Mouse (Mus musculus): ENCODE measurements around the gene Dedd2.

The Dedd2 gene

DNA sequence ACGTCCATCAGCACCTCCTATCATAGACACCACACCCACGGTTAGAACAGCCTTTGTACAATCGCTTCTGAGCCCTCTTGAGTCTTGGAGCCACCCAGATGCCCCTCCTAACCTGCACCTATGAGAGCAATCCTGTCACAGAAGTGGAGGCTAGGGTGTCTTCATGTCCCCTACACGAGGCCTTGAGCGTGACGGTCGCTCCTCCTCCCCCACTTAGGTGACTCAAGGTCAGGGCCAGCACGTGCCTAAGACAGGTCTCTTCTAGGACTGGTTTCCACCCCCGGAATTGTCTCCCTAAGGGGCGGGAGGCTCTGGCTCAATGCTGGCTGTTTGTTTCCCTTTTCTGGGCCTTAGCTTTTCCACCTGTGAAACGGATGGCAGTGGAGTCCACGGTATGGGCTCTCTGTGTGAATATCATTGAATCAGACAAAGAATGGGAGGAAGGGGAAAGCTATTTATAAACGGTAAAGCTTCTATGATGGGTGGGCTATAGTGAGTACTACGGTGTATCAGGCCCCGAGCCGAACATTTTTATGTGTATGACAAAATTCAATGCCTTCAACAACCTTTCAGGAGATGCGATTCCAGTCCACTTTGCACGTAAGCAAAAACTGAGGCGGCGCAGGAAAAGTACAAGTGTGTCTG is at the start of gene Dedd2:
TSS of gene Dedd2 (minus strand) at position 159 of the 645 bp plus-strand sequence.
- 3% methylated on average over 20 of the region's 20 CpGs for WGBS

DNA sequence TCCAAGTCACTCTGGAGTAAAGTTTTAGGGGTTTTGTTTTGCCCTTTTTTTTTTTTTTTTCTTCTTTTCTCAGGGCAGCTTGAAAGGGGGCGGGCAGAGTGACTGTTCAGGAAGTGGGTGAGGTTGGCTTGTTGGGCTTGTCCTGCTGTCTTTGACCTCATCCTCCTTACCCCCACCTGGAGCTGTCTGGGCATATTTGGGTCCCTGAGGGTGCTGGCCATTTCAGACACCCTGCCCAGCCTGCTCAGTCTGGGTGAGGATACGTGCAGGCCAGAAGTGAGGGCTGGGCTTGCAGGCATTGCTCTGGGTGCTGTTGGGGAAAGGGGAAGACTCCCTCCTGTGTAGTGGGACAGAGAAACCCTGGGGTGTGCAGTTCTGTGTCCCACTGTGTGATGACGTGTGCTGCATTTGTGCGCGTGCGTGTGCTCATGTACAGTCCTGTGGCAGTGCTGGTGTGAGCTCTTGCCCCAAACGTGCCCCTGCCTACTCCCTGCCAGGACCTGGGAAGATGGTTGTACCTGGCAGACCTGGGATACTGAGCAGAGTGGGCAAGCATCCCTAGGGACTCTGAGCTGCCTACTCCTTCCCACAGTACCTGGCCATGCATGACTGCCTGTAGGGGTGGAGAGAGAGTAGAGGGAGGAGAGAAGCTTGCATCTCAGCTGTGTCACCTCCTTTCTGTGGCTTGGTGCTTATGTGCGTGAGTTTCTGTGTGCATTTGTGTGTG is 49.3 kb upstream of the Dedd2 start:
- WGBS, result 53% methylated on average over 8 of the region's 8 CpGs

DNA sequence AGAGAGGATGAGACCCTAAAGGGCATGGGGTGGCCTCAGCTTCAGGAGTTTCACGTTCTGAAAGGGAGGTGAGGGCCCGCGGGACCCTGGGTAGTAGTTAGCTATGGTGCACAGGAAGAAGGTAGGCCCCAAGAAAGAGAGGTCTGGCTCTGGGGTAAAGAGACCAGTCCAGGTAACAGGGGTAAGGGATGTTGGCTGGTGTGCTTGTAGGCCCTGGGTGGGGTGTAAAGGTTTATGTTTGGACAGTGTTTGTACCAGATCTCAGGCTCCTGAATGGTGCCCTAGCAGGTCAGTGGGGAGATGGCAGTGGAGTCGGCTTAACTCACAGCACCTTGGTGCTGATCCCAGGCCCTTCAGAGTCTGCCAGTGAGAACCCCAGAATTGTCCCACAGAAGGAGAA is 48.6 kb upstream of the Dedd2 start:
- WGBS, result 22% methylated on average over 4 of the region's 4 CpGs

GRCm38 (mm10) chr7:25268588-25268987 is 48.2 kb upstream of the Dedd2 start:
- under 1% methylated on average over 7 of the region's 7 CpGs for WGBS

DNA sequence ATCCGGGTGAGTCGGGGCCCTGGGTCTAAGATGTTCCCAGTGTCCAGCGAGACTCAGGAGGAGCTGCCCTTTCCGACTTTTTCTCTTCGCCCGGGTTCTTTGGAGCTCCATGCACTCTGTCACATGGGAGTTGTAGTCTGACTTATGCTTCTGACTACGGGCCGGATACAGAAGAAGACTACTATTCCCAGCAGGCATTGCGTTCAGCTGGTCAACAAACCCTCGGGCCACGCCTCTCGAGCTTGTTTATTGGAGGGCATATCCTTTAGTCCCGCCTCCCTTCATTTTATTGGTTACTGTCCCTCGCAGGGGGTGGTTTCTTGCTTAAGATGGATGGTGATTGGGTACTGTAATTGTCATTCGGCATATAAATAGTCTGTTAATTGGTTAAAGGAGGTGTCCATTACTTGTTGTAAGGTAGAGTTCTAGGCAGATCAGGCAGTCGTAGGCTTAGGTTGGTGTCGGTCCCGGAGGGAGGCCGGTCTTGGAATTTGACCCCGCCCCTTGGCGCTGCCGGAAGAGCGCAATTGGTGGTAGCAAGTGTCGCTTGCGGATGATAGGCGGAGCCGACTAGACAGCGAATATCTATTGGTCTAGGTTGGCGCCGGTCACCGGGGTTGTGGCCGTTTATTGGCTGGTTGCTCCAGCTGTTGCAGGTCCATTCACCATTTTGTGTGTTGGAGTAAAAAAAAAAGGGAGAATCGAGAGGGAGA is 47.5 kb upstream of the Dedd2 start:
- WGBS, result under 1% methylated on average over 33 of the region's 33 CpGs

GRCm38 (mm10) chr7:25267301-25267750 is 46.9 kb upstream of the Dedd2 start, which contains the start of gene Cic:
Cic (plus strand) TSS chr7:25267704.
- WGBS, result under 1% methylated on average over 29 of the region's 29 CpGs

DNA sequence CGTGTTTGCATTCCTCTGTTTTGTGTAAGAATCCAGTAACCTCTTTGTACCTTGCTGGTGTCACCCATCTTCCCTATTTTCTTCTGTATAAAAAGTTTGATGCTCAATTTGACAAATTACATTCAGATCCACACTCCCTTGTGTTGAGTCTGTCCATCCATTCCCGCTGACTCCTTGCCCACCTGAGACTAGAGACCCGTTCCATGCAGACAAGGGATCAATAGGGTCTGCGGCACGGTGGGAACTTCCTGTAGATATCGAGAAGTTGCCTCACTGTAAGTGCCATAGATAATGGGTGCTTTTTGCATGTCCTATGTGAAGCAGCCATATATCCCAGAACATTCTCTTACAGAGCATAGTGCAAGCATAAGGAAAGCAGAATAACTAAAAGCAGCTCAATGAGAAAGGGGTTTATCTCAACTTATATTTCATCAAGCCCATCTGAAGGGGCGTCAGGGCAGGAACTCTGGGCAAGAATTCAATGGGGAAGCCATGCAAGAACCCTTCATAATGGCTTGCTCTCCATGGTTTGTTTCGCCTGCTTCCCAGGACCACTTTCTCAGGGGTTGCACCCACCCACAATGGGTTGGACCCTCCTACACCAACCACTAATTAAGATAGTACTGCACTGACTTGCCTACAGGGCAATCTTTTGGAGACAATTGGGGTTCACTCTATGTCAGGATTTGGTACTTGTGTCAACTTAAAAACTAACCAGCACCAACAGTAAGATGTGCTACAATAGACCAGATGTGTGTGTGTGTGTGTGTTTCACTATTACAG is 46.0 kb upstream of the Dedd2 start:
- WGBS, result 92% methylated on average over 8 of the region's 8 CpGs

- 83% methylated on average over 5 of the region's 5 CpGs for WGBS
Observed at GRCm38 (mm10) chr7:25265743-25266142, 45.3 kb upstream of the Dedd2 start.

- WGBS, result 69% methylated on average over 17 of the region's 17 CpGs
Observed at GRCm38 (mm10) chr7:25263968-25264870, 43.8 kb upstream of the Dedd2 start.

- 86% methylated on average over 1 of the region's 1 CpGs for WGBS
Observed at GRCm38 (mm10) chr7:25261896-25262295, 41.5 kb upstream of the Dedd2 start.

GRCm38 (mm10) chr7:25251822-25252221 is 31.4 kb upstream of the Dedd2 start:
- 5% methylated on average over 8 of the region's 8 CpGs for WGBS

DNA sequence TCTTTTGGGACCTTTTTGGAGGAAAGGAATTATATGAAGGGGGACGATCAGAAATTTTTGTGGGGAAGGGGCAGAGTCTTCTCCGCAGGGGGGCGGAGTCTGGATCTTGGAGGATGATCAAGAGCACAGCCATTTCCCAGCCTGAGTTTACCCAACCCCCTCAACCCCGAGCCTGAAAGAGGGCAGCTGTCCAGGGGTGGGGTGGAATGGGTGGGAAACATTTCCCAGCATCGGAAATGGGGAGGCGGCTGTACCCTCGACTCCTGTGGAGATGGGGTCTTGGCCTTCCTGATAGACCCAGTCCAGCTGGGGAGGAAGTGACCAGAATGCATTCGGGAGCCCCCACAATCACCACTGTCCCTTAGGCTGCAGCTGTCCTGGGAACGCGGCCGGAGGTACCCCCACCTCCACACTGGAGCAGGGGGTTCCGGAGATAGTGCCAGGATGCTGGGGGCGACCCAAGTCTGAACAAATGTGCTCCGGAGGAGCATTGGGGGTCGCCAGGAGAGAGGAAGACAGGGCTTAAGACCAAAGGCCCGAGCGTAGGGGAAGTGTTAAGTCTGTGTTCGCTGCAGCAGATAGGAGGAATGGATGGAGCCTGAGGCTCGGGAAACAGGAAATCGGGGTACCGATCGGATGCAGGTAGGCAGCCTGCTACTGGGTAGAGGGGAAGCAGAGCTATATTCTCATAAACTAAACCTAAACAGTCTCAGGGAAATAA is 30.8 kb upstream of the Dedd2 start:
- under 1% methylated on average over 22 of the region's 22 CpGs for WGBS

- WGBS, result under 1% methylated on average over 74 of the region's 81 CpGs
Observed at GRCm38 (mm10) chr7:25250141-25250972, 29.9 kb upstream of the Dedd2 start, which contains the start of gene Erf. Erf (minus strand) TSS chr7:25250761.

DNA sequence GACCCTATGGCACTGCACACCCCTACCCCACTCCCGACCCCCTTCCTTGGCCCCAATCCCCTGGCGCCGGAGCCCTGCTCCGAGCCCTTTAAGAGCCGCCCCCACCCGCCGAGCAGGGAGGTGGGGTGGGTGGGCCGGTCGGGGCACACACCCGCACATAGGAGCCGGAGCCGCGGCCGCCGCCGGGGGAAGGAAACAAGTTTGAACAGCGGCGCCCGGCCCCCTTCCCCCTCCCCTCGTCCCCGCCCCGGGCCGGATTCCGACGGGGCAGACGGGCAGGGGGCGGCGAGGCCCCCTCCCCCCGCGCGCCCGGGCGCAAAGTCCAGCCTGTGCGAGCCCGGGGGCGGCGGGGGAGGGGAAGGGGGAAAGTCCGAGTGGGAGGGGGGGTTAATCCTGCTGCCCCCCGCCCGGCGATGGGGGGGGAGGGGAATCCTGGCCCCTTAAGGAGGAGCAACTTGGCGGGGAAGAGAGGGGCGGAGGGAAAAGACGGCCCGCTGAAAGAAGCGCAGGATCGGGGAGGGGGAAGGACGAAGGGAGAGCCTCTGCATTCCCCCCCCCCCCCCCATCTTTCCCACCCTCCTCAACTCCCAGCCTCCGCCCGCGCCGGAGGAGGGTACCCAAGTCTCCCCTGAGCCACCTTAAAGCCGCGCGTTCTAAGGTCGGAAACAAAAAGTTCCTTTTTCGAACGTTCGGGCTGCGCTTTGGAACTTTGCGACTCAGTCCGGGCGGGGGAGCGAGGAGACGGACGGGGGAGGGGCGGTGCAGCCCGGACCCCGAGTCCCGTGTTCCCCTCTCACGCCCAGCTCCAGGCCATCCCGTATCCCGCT is 29.1 kb upstream of the Dedd2 start:
- WGBS, result under 1% methylated on average over 57 of the region's 73 CpGs

- under 1% methylated on average over 25 of the region's 25 CpGs for WGBS
Observed at GRCm38 (mm10) chr7:25248846-25249313, 28.5 kb upstream of the Dedd2 start.

DNA sequence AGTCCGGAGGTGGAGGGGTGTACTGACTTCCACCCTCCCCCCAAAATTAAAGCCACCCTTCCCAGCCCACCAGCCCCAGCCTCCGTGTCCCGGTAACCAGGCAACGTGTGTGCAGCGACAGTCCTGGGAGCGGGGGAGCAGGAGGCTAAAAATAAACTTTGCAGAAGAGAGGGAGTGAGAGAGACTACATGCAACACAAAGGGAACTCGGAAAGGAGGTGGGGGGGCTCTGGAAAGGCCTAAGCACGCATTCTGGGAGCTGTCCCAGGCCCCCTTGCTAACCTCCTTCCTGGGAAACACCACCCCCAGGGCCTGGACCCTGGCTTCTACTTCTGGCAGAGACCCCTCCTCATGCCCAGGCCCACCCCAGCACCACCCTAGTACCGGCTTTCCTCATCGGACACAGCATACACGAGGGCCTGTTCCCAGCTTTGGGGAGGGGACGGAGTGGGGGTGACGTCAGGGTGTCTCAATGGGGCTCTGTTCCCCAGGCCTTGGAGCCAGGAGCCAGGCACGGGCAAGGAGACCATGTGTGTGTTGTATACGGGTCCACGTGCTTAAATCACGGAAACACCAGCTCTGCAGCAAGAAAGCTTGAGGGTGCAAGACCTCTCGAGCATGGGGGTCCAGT is 27.7 kb upstream of the Dedd2 start:
- WGBS, result under 1% methylated on average over 18 of the region's 18 CpGs

- 3% methylated on average over 3 of the region's 3 CpGs for whole genome bisulfite sequencing
Observed at GRCm38 (mm10) chr7:25247498-25247897, 27.1 kb upstream of the Dedd2 start.

DNA sequence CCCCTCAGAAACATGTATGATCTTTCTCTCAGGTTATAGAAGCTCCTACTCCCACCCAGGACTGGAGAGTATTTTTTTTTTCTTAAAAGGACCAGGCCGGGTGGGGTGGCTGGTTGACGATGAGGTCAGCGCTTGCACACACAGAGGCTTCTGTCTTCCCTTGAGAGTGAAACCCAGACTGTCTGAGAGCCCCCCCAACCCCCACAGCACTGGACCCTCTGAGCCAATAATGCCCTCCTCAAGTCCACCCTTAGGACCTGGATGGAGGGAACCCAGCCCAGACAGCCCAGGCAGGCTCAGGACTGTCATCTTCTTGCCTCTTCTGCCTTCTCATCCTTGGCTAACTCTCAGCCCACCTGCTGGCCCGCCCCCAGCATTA is 26.3 kb upstream of the Dedd2 start:
- WGBS, result 2% methylated on average over 4 of the region's 4 CpGs
